Mouse (Mus musculus): ENCODE results near the gene Tent4b. TPM values are rescaled to one million over a fixed set of nuclear protein-coding genes. Genes with fewer than 3 reads are reported as not detected.
A peak's percentile ranks its signal among the peaks of the same experiment; 100 is the strongest.

Tent4b gene
- polyA plus RNA-seq, 1 experiment from 2014 or later: 7.0 TPM

- 79% methylated on average over 2 of the region's 2 CpGs for WGBS
- no peak overlapping the region for H3K27ac ChIP-seq
- no peaks in the 10 kb centered on the region for H3K36me3 ChIP-seq
- H3K9ac ChIP-seq: no peak overlapping the region
- no peak overlapping the region for H3K4me3 ChIP-seq (replicated peaks)
- H3K9me3 ChIP-seq: no peaks in the 10 kb centered on the region
- ATAC-seq (ENCODE audit: insufficient read depth, low FRiP score, low read depth): no peak
- H3K4me1 ChIP-seq: no peaks in the 10 kb centered on the region
- no peaks in the 10 kb centered on the region for H3K27me3 ChIP-seq (replicated peaks)
- no peak overlapping the region for H3K4me2 ChIP-seq
Observed at GRCm38 (mm10) chr8:88236666-88237065, 37.7 kb downstream of the Tent4b start.

DNA sequence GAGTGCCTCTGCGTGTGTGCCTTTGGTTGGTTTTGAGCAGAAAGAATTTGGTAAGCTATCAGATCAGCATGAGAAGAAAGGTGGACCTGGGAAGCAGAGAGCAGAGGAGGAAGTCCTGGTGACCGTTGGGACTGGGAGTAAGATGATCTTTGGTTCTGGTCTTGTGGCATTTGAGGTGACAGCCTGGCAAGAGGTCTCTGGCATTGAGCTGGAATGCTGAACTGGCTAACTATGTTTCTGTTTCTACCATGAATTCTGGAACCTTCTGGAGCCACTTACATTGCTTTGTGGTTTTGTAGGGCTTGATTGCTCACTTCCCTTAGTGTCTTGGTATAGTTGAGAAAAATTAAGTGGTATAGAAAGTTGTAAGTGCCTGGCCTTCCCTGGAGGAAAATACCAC is 38.6 kb downstream of the Tent4b start:
- H3K4me1 ChIP-seq: no peaks in the 10 kb centered on the region
- no peaks in the 10 kb centered on the region for H3K36me3 ChIP-seq
- H3K9ac ChIP-seq: no peak overlapping the region
- H3K27ac ChIP-seq: no peak overlapping the region
- no peak overlapping the region for H3K4me3 ChIP-seq (replicated peaks)
- H3K27me3 ChIP-seq (replicated peaks): no peaks in the 10 kb centered on the region
- no peaks in the 10 kb centered on the region for H3K9me3 ChIP-seq
- no peak for ATAC-seq (ENCODE audit: insufficient read depth, low FRiP score, low read depth)
- 69% methylated on average over 2 of the region's 2 CpGs for WGBS
- H3K4me2 ChIP-seq: no peak overlapping the region

GRCm38 (mm10) chr8:88239277-88239676 is 40.3 kb downstream of the Tent4b start:
- no peaks in the 10 kb centered on the region for H3K9me3 ChIP-seq
- no peaks in the 10 kb centered on the region for H3K36me3 ChIP-seq
- no peak for ATAC-seq (ENCODE audit: insufficient read depth, low FRiP score, low read depth)
- WGBS: 82% methylated on average over 5 of the region's 5 CpGs
- H3K4me3 ChIP-seq (replicated peaks): no peak overlapping the region
- no peak overlapping the region for H3K4me2 ChIP-seq
- H3K27ac ChIP-seq: no peak overlapping the region
- H3K4me1 ChIP-seq: no peaks in the 10 kb centered on the region
- H3K9ac ChIP-seq: no peak overlapping the region
- H3K27me3 ChIP-seq (replicated peaks): no peaks in the 10 kb centered on the region

DNA sequence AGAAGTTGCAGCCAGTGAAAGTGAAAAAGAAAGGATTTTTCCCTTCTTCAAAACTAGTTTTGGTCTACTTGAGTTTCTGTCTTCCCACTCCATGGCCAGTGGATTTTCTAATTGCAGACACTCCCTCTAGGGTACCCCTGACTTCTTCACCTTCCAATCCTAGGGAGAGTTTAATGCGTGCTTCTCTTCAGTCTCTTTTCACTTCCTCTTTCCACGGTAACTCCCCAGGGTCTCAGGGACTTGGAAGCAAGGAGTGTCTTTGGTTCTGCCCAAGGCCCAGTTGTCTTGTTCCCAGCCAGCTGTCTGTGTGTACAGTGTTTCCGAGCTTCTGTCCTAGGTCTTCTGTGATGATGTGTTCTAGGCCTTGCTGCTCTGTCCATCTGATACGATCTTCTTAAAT is 42.9 kb downstream of the Tent4b start:
- Histone ChIP-seq H3K4me3 (replicated peaks) (no peak overlapping the region), H3K27me3 (replicated peaks) (no peaks in the 10 kb centered on the region), H3K36me3 (no peaks in the 10 kb centered on the region), H3K27ac (no peak overlapping the region), H3K9ac (no peak overlapping the region), H3K9me3 (no peaks in the 10 kb centered on the region), H3K4me2 (no peak overlapping the region), H3K4me1 (no peaks in the 10 kb centered on the region)
- WGBS: 78% methylated on average over 4 of the region's 4 CpGs
- ATAC-seq (ENCODE audit: insufficient read depth, low FRiP score, low read depth): no peak

- Histone ChIP-seq H3K9ac (no peak overlapping the region), H3K4me1 (no peaks in the 10 kb centered on the region), H3K27me3 (replicated peaks) (no peaks in the 10 kb centered on the region), H3K4me2 (no peak overlapping the region), H3K4me3 (replicated peaks) (no peak overlapping the region), H3K36me3 (peaks cover under 1% of the 10 kb centered on the region; the same call in 1 of the 2 replicates), H3K9me3 (no peaks in the 10 kb centered on the region), H3K27ac (no peak overlapping the region)
- no peak for ATAC-seq (ENCODE audit: insufficient read depth, low FRiP score, low read depth)
- WGBS: 79% methylated on average over 4 of the region's 4 CpGs
Observed at GRCm38 (mm10) chr8:88244298-88244697, 45.3 kb downstream of the Tent4b start.

GRCm38 (mm10) chr8:88252791-88253190 is 53.8 kb downstream of the Tent4b start:
- no peak for ATAC-seq (ENCODE audit: insufficient read depth, low FRiP score, low read depth)
- no peaks in the 10 kb centered on the region for H3K4me1 ChIP-seq
- H3K27ac ChIP-seq: no peak overlapping the region
- H3K4me2 ChIP-seq: no peak overlapping the region
- H3K9me3 ChIP-seq: no peaks in the 10 kb centered on the region
- no peak overlapping the region for H3K9ac ChIP-seq
- H3K4me3 ChIP-seq (replicated peaks): no peak overlapping the region
- H3K27me3 ChIP-seq (replicated peaks): no peaks in the 10 kb centered on the region
- H3K36me3 ChIP-seq: peaks cover 10% of the 10 kb centered on the region; the same call in 1 of the 2 replicates
- 68% methylated on average over 3 of the region's 3 CpGs for WGBS

DNA sequence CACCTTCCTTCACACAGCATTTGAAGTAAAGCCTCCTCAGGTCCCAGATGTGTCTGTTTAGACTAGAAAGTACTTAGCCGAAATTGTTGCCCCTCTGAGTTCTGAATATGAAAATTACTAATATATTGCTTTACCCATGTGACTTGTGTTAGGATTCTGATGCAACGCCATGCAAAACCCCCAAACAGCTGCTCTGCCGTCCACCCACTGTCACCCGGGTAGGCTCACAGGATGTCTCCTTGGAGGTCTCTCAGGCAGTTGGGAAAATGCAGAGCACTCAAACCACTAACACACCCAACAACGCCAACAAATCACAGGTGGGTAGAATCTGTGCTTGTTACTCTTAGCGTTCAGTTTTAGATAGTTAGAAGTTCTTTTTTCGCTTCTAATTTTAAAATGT is 55.9 kb downstream of the Tent4b start:
- no peaks in the 10 kb centered on the region for H3K27me3 ChIP-seq (replicated peaks)
- no peak overlapping the region for H3K4me2 ChIP-seq
- no peaks in the 10 kb centered on the region for H3K9me3 ChIP-seq
- H3K4me1 ChIP-seq: no peaks in the 10 kb centered on the region
- 83% methylated on average over 7 of the region's 7 CpGs for WGBS
- H3K9ac ChIP-seq: no peak overlapping the region
- H3K4me3 ChIP-seq (replicated peaks): no peak overlapping the region
- no peak overlapping the region for H3K27ac ChIP-seq
- H3K36me3 ChIP-seq: peaks cover 7% of the 10 kb centered on the region; the same call in 1 of the 2 replicates
- no peak for ATAC-seq (ENCODE audit: insufficient read depth, low FRiP score, low read depth)

- no peak overlapping the region for H3K27ac ChIP-seq
- no peak overlapping the region for H3K4me2 ChIP-seq
- H3K9me3 ChIP-seq: no peaks in the 10 kb centered on the region
- H3K27me3 ChIP-seq (replicated peaks): no peaks in the 10 kb centered on the region
- 0 out of 2 replicates have a peak, but pooled peaks cover 5% of the 10 kb centered on the region for H3K4me1 ChIP-seq
- 58% methylated on average over 6 of the region's 6 CpGs for WGBS
- ATAC-seq (ENCODE audit: insufficient read depth, low FRiP score, low read depth): no peak
- H3K36me3 ChIP-seq: 0 out of 2 replicates have a peak, but pooled peaks cover 2% of the 10 kb centered on the region
- H3K4me3 ChIP-seq (replicated peaks): no peak overlapping the region
- no peak overlapping the region for H3K9ac ChIP-seq
Observed at GRCm38 (mm10) chr8:88258024-88258423, 59.0 kb downstream of the Tent4b start.

DNA sequence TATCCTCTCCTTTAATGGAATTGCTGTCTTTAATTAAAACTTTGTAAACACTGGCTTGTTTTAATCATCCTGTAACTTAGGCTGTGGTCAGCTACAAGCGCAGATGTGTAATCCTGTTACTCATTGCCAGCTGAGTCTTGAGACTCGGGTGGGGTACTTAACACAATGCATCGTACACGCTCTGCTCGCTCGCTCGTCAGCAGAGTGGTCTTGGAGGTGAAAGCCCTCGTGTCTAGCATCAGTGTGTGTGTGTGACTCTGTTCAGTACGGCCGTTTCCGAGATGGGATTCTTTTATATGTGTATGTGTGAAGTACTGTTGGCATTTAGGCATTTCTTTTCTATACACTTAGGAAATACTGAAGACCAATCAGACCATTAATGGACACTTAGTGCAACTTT is 59.5 kb downstream of the Tent4b start:
- Histone ChIP-seq H3K9ac (no peak overlapping the region), H3K4me1 (peaks cover 7% of the 10 kb centered on the region; the same call in 1 of the 2 replicates), H3K4me2 (no peak overlapping the region), H3K27ac (no peak overlapping the region), H3K4me3 (replicated peaks) (no peak overlapping the region), H3K9me3 (no peaks in the 10 kb centered on the region), H3K27me3 (replicated peaks) (no peaks in the 10 kb centered on the region), H3K36me3 (0 out of 2 replicates have a peak, but pooled peaks cover 2% of the 10 kb centered on the region)
- WGBS: 82% methylated on average over 11 of the region's 11 CpGs
- ATAC-seq (ENCODE audit: insufficient read depth, low FRiP score, low read depth): no peak

DNA sequence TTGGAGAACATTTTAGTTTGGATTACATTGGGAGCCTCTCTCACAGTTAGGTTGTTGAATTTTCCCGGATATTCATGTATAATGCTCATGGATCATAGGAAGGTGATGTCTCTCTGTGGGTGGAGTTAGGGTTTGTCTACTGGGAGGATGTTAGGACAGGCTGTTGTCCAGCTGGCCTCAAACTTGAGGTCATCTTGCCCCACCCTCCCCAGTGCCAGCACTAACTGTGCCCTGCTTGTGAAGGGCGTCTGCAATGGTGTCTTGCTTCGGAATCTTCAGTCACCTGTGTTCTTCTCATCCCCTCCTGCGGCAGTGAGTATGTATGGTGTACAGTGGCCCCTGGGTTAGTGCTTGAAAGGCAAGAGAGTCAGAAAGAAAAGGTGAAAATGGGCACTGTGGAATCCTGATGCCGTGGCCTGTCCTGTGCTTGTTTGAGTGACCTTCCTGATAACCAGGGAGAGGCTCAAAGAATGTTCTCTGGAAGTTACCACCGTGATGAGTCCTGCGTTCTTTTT is 61.5 kb downstream of the Tent4b start:
- H3K4me1 ChIP-seq: peaks cover 10% of the 10 kb centered on the region; the same call in 1 of the 2 replicates
- H3K9ac ChIP-seq: no peak overlapping the region
- WGBS: 86% methylated on average over 7 of the region's 7 CpGs
- H3K36me3 ChIP-seq: no peaks in the 10 kb centered on the region
- no peaks in the 10 kb centered on the region for H3K27me3 ChIP-seq (replicated peaks)
- H3K4me3 ChIP-seq (replicated peaks): no peak overlapping the region
- H3K9me3 ChIP-seq: no peaks in the 10 kb centered on the region
- H3K4me2 ChIP-seq: no peak overlapping the region
- H3K27ac ChIP-seq: no peak overlapping the region
- no peak for ATAC-seq (ENCODE audit: insufficient read depth, low FRiP score, low read depth)

- no peaks in the 10 kb centered on the region for H3K9me3 ChIP-seq
- peak overlapping the region; percentile 46; the same call in 1 of the 2 replicates for H3K27ac ChIP-seq
- H3K4me1 ChIP-seq: peaks cover 14% of the 10 kb centered on the region
- H3K36me3 ChIP-seq: no peaks in the 10 kb centered on the region
- 0 out of 2 replicates have a peak, but pooled peaks cover under 1% of the 10 kb centered on the region for H3K27me3 ChIP-seq (replicated peaks)
- 17% methylated on average over 14 of the region's 14 CpGs for WGBS
- H3K4me3 ChIP-seq (replicated peaks): no peak overlapping the region
- ATAC-seq (ENCODE audit: insufficient read depth, low FRiP score, low read depth): no peak
- no peak overlapping the region for H3K9ac ChIP-seq
- peak overlapping the region; percentile 2; the same call in 1 of the 2 replicates for H3K4me2 ChIP-seq
Observed at GRCm38 (mm10) chr8:88262831-88263635, 64.0 kb downstream of the Tent4b start.

DNA sequence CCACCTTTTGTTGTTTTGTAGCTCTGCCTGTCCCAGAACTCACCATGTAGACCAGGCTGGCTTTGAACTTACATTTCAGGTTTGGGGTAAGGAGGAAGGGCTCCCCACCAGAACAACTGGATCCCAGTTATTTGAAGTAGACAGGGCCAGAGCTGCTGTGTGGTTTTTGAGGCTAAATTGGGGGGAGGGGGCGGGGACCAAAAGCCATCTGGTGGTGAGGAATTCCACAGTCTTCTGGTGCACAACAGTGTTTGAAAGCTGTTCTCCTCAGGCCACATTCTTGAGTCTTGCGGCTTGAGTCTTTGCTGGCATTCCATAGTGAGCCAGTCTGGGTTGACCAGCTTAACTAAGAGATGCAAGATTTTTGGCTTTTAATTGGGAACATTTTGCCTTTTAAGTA is 66.5 kb downstream of the Tent4b start:
- WGBS: 19% methylated on average over 2 of the region's 2 CpGs
- no peaks in the 10 kb centered on the region for H3K9me3 ChIP-seq
- peaks cover 14% of the 10 kb centered on the region for H3K4me1 ChIP-seq
- no peak overlapping the region for H3K27ac ChIP-seq
- no peaks in the 10 kb centered on the region for H3K36me3 ChIP-seq
- H3K9ac ChIP-seq: no peak overlapping the region
- 0 out of 2 replicates have a peak, but pooled peaks cover 6% of the 10 kb centered on the region for H3K27me3 ChIP-seq (replicated peaks)
- no peak overlapping the region for H3K4me2 ChIP-seq
- no peak overlapping the region for H3K4me3 ChIP-seq (replicated peaks)
- no peak for ATAC-seq (ENCODE audit: insufficient read depth, low FRiP score, low read depth)
